Mouse (Mus musculus) stomach, postnatal 0 days (tissue): ENCODE measurements at regions not wholly inside any gene's neighbourhood (a gene's known extent, or its start where the extent isn't known, plus 50 kb on each side); places are given as distances from the start of the nearest gene placed in this dataset.

ENCODE experiments used
- ATAC-seq: fragments of 200-750 bp; cut with Nextera tagmentation; 2 replicates; pipeline ENCODE4 v1.8.0; 2017; ENCODE audit not compliant: low FRiP score, low TSS enrichment
- DNase-seq: peaks from one replicate; pipeline ENCODE4 v3.0.0-alpha.2; 2016; ENCODE audit warnings: low spot score
- H3K27ac ChIP-seq: fragments of 300-500 bp; sonication (generic); replicated peaks from 2 replicates; pipeline ENCODE4 v1.5.1; 2014; ENCODE audit warnings: mild to moderate bottlenecking, control low read depth
- H3K27me3 ChIP-seq: fragments of 300-500 bp; sonication (generic); 2 replicates; pipeline ENCODE4 v1.6.1; 2014; ENCODE audit warnings: low read length; ENCODE audit not compliant: control insufficient read depth, insufficient read depth
- H3K36me3 ChIP-seq: fragments of 300-500 bp; sonication (generic); 2 replicates; pipeline ENCODE4 v1.6.1; 2014; ENCODE audit warnings: low read length, mixed read lengths; ENCODE audit not compliant: control insufficient read depth, insufficient read depth
- H3K4me1 ChIP-seq: fragments of 300-500 bp; sonication (generic); replicated peaks from 2 replicates; pipeline ENCODE4 v1.6.1; 2014; ENCODE audit warnings: antibody characterized with exemption; ENCODE audit not compliant: control insufficient read depth, insufficient read depth
- H3K4me2 ChIP-seq: fragments of 300-500 bp; sonication (generic); replicated peaks from 2 replicates; pipeline ENCODE4 v1.6.1; 2014; ENCODE audit warnings: low read depth, mild to moderate bottlenecking, control low read depth, moderate library complexity
- H3K4me3 ChIP-seq: fragments of 300-500 bp; sonication (generic); 2 replicates; pipeline ENCODE4 v1.5.1; 2014; ENCODE audit warnings: low read depth, low read length, control low read depth
- H3K9ac ChIP-seq: fragments of 300-500 bp; sonication (generic); 2 replicates; pipeline ENCODE4 v1.6.1; 2014; ENCODE audit warnings: mild to moderate bottlenecking, low read length, control low read depth, mixed read lengths
- H3K9me3 ChIP-seq: fragments of 300-500 bp; sonication (generic); 2 replicates; pipeline ENCODE4 v1.6.1; 2016; ENCODE audit warnings: low read length; ENCODE audit not compliant: control insufficient read depth
- CTCF ChIP-seq: IDR thresholded peaks from 2 replicates; pipeline ENCODE4 v1.5.1; 2016; ENCODE audit warnings: antibody characterized with exemption, low read depth, mild to moderate bottlenecking, moderate library complexity
- EP300 ChIP-seq: optimal IDR thresholded peaks from 2 replicates; pipeline ENCODE3; 2016; ENCODE audit warnings: antibody characterized with exemption
- WGBS: fragments of 180-500 bp; shearing (Covaris S2); extraction: QIAGEN DNeasy Blood & Tissue Kit; methylation state at CpG from one replicate; pipeline ENCODE4 v1.1.7; 2014; 5-methylcytosine and 5-hydroxymethylcytosine counted together

GRCm38 (mm10) chr8:103470316-103470715, 631.1 kb upstream of the Cdh5 start:
- no peak for TF ChIP-seq EP300
- no peak for TF ChIP-seq CTCF
- no peaks in the 10 kb centered on the region for H3K27me3 ChIP-seq
- H3K9ac ChIP-seq = no peak overlapping the region
- WGBS = 42% methylated on average over 4 of the region's 4 CpGs
- no peaks in the 10 kb centered on the region for H3K9me3 ChIP-seq
- H3K4me2 ChIP-seq = no peak overlapping the region
- H3K4me3 ChIP-seq = no peak overlapping the region
- DNase-seq = no peak
- no peaks in the 10 kb centered on the region for H3K4me1 ChIP-seq
- H3K36me3 ChIP-seq = no peaks in the 10 kb centered on the region
- no peak for ATAC-seq
- H3K27ac ChIP-seq = no peak overlapping the region

- Histone ChIP-seq H3K4me3 (no peak overlapping the region), H3K9ac (no peak overlapping the region), H3K27ac (no peak overlapping the region), H3K4me1 (no peaks in the 10 kb centered on the region), H3K36me3 (no peaks in the 10 kb centered on the region), H3K9me3 (no peaks in the 10 kb centered on the region), H3K27me3 (no peaks in the 10 kb centered on the region), H3K4me2 (no peak overlapping the region)
- TF ChIP-seq EP300 (no peak), CTCF (no peak)
- DNase-seq (no peak), ATAC-seq (no peak)
- 81% methylated on average over 12 of the region's 12 CpGs for WGBS
Observed at GRCm38 (mm10) chr8:103475816-103476797, 625.3 kb upstream of the Cdh5 start.

- DNase-seq = no peak
- no peak overlapping the region for H3K9ac ChIP-seq
- no peaks in the 10 kb centered on the region for H3K4me1 ChIP-seq
- no peak for ATAC-seq
- no peaks in the 10 kb centered on the region for H3K9me3 ChIP-seq
- no peak for TF ChIP-seq EP300
- TF ChIP-seq CTCF = peak; percentile 29
- no peaks in the 10 kb centered on the region for H3K36me3 ChIP-seq
- no peak overlapping the region for H3K27ac ChIP-seq
- H3K4me2 ChIP-seq = no peak overlapping the region
- 56% methylated on average over 6 of the region's 6 CpGs for WGBS
- H3K27me3 ChIP-seq = no peaks in the 10 kb centered on the region
- H3K4me3 ChIP-seq = no peak overlapping the region
Observed at GRCm38 (mm10) chr8:103482033-103482720, 619.2 kb upstream of the Cdh5 start.

GRCm38 (mm10) chr8:103485441-103485840, 616.0 kb upstream of the Cdh5 start:
- no peak for TF ChIP-seq CTCF
- no peak for TF ChIP-seq EP300
- WGBS = 72% methylated on average over 5 of the region's 5 CpGs
- no peak for ATAC-seq

GRCm38 (mm10) chr8:103489411-103489810, 612.0 kb upstream of the Cdh5 start:
- Histone ChIP-seq H3K4me3 (no peak overlapping the region), H3K27me3 (no peaks in the 10 kb centered on the region), H3K4me1 (no peaks in the 10 kb centered on the region), H3K9me3 (no peaks in the 10 kb centered on the region), H3K4me2 (no peak overlapping the region), H3K27ac (no peak overlapping the region), H3K36me3 (no peaks in the 10 kb centered on the region), H3K9ac (no peak overlapping the region)
- ATAC-seq (no peak), DNase-seq (no peak)
- TF ChIP-seq EP300 (no peak), CTCF (no peak)
- WGBS = 52% methylated on average over 3 of the region's 3 CpGs

More at GRCm38 (mm10) chr8:103485441-103485840, 616.0 kb upstream of the Cdh5 start:
- Histone ChIP-seq H3K36me3 (no peaks in the 10 kb centered on the region), H3K4me1 (no peaks in the 10 kb centered on the region), H3K27ac (no peak overlapping the region), H3K4me3 (no peak overlapping the region), H3K4me2 (no peak overlapping the region), H3K9me3 (no peaks in the 10 kb centered on the region), H3K27me3 (no peaks in the 10 kb centered on the region), H3K9ac (no peak overlapping the region)
- DNase-seq = no peak
